Mouse (Mus musculus): ENCODE data around the gene Leng9.

DNA sequence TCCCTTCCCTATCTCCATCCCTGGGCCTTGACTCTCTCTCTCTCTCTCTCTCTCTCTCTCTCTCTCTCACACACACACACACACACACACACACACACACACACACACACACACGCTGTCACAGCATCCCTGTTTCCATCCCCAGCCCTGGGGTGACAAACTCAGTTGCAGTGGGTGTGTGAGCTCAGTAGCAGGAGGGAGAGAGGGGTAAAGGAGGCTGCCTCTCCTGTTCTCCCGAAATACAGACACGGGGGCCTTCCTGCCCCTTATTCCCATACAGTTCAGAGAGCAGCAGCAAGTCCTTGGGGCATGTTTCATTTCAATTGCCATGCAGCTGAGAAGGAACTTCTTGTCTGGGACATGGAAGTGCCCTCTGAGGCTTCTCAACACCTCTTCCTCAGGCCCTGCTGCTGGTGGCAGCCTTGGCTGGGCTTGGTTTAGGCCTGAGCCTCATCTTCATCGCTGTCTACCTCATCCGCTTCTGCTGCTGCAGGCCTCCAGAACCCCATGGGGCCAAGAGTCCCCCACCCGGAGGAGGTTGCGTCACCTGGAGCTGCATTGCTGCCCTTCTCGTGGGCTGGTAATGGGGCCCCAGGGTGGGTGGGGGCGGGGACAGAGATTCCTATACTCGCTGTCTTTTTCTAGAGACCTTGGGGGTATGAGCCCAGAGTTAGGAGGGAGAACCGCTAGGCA lies 28.0 kb downstream of the Leng9 start:
- no peak for TF ChIP-seq CTCF (IDR thresholded peaks at IDR 0.05; ENCODE audit: low read depth, low read length)
- TF ChIP-seq POLR2A (IDR thresholded peaks at IDR 0.05; ENCODE audit: extremely low read depth, insufficient read depth, low read length): no peak

Data from liver, adult 2 months (tissue).